Mouse (Mus musculus): ENCODE measurements around the gene Slc44a1.

Slc44a1 gene

GRCm38 (mm10) chr4:53440010-53440815 lies at the start of gene Slc44a1:
Gene Slc44a1 (plus strand): TSS chr4:53440413.
- peak; percentile 93 for DNase-seq (ENCODE audit: low spot score)

- DNase-seq (ENCODE audit: low spot score), result no peak
Measured at GRCm38 (mm10) chr4:53395002-53395401, 45.2 kb upstream of the Slc44a1 start.

- DNase-seq (ENCODE audit: low spot score), result no peak
Measured at GRCm38 (mm10) chr4:53396623-53397192, 43.5 kb upstream of the Slc44a1 start.

DNA sequence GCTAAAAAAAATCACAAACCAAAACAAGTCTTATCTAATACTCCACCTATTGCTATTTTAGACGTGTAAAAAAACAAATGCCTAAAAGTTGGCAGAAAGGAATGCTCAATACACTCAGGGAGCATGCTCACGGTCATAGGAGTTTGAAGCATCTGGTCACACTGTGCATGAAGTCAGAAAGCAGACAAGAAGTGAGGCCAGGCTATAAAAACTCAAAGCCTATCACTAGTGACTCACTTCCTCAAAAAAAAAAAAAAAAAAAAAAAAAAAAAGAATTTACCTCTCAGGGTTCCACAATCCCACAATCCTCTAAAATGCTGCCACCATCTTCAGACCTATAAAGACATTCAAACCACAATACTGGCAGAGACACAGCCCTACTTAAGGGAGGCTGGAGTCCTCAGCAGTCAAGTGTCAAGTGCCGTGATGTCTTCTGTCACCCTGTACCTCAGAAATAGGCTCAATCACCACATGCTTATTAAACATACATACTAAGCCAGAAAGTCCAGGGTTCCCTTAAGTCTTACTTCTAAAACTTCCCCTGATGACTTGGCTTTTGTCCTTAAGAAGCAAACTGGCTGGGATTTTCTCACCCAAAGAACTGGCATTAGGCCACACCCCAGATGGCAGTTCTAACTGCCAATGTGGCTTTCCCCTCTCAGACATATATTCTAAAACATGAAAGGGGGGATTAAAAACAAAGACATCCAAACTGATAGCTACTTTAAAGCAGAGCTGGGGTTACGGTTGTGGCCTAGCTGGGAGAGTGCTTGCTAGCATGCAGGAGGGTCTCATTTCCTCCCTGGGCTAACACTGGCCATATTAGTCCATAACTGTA lies 42.7 kb upstream of the Slc44a1 start:
- no peak for DNase-seq (ENCODE audit: low spot score)

GRCm38 (mm10) chr4:53398561-53398960 lies 41.7 kb upstream of the Slc44a1 start:
- DNase-seq (ENCODE audit: low spot score), result no peak

- DNase-seq (ENCODE audit: low spot score), result no peak
Measured at GRCm38 (mm10) chr4:53399428-53399827, 40.8 kb upstream of the Slc44a1 start.

GRCm38 (mm10) chr4:53403386-53403785 lies 36.8 kb upstream of the Slc44a1 start:
- DNase-seq (ENCODE audit: low spot score), result no peak

GRCm38 (mm10) chr4:53404431-53404925 lies 35.7 kb upstream of the Slc44a1 start:
- no peak for DNase-seq (ENCODE audit: low spot score)

DNA sequence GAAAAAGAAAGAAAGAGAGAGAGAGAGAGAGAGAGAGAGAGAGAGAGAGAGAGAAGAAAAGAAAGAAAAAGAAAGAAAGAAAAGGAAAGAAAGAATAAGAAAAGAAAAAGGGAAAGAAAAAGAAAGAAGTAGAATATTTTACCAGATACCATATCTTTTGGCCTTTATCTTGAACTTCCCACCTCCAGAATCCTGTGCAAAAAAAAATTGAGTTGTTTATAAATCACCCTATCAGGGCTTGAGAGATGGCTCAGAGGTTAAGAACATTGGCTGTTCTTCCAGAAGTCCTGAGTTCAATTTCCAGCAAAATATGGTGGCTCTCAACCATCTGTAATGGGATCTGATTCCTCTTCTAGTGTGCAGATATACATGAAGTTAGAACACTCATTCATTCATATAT lies 33.3 kb upstream of the Slc44a1 start:
- DNase-seq (ENCODE audit: low spot score), result no peak

- DNase-seq (ENCODE audit: low spot score), result no peak
Measured at GRCm38 (mm10) chr4:53408821-53409220, 31.4 kb upstream of the Slc44a1 start.

DNA sequence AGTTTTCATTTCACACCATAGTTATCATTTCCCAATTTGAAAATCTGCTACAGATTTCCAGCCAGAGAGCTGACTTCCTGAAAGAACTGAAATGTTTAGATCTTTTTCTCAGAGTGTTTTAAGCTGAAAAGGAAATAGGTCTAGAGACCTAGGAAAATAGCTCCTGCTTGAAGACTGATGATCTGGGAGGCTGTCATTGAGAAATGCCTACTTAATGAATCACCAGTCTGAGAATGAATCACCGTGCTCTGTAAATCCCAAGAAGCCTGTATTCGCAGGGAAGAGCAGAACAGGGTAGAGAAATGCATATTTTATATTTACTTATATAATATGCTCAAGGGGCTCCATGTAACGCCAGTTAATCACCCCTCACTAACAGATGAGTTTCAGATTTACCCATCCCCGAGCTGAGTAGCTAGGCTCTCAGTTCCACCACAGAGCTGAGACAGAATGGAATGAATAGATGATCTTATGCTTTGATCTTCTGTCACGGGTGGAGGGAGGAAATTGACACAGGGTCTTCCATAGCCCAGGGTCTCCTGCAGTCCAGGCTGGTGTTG lies 30.6 kb upstream of the Slc44a1 start:
- no peak for DNase-seq (ENCODE audit: low spot score)

DNA sequence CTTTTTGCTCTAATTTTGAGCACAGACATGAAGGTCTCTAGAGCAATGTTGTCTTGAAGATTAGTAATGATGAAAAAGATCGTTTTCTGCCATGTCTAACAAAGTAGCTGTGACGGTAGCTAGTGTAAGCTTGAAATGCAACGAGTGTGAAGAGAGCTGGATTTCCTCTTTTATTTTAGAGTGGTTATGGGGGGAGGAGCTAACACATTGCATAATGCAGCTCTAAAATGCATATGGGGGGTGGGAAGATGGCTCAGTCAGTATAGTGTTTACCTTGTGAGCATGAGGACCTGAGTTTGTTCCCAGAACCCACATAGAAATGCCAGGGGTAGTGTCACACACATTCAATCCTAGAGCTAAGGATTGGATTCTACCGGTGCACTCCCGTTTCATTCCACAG lies 29.5 kb upstream of the Slc44a1 start:
- no peak for DNase-seq (ENCODE audit: low spot score)

DNA sequence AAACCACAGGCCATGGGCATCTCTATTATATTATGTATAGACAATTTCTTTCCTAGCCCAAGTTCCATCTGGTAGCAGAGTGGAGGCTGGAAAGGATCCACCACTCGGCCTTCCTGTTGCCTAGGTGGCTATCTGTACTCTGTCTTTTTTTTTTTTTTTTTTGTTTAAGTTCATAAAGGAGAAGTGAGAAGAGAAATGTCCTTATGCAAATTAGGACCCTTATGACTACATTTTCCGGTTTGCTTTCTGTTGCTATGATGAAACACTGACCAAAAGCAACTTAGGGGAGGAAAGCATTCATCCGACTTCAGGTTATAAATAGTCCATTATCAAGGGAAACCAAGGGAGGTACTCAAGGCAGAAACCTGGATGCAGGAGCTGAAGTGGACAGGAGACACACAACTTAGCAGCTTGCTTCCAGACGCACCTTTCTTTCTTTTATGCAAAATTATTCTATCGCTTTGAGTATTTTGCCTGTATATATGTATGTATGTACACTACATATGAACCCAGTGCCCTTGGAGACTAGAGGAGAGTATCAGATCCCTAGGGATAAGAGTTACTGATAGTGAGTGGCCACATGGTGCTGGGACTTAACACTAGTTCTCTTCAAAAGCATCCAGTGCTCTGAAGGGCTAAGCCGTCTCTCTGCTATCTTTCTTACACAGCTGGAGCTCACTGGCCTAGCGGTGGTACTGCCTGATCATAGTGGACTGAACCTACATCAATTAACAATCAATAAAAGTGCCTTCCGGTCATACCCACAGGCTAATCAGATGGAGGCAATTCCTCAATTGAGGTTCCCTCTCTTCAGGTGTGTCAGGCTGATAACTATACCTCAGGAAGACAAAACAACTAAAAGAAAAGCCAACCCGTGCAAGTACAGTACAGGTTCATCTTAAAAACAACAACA lies 28.0 kb upstream of the Slc44a1 start:
- no peak for DNase-seq (ENCODE audit: low spot score)

DNA sequence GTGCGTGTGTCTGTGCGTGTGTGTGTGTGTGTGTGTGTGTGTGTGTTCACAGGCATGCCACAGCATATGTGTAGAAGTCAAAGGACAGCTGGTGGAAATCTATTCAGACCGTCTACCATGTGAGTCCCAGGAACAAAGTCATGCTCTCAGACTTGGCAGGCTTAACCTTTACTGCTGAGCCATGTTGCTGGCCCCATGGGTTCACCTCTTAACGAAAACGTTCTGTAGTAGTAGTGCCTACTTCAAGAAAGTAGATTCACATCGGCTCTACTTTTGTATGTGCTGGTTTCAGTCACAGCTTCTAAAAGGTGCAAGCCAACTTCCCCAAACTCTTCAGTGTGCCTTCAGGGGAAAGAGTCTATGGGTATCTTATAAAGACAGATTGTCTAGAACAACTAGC lies 27.2 kb upstream of the Slc44a1 start:
- no peak for DNase-seq (ENCODE audit: low spot score)

DNA sequence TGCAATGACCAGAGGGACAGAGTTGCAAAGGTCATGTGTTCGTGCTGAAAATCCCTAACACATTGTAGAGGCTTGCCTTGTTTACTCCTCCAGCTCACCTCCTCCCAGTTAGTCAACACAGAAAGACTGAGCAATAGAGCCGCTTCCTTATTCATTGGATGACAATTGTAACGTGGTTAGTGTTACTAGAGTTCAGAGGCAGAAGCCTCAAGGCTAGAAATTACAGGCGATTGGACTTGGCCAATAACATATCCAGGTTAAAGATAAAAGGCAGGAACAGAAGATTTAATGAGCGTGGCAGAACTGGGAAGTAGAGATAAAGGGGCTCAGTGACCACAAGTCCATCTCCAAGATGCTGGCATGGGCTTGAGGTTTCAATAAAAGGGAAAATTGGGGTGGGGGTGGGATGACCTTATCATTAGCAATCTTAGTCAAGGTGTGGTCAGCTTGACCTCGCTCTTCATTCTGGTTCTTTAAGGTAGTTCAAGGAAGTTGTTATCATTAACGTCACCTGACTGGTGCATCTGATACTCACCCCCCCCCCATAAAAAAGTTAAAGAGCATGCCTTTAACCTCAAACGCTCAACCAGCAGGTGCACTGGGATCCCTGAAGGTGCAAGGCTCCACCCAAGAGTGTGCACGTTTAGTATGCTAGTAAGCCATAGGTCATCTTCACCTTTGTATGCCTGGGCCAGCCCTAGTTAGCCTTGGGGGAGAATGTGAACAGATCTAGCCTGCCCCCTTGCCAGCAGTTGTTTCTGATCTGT lies 26.0 kb upstream of the Slc44a1 start:
- DNase-seq (ENCODE audit: low spot score), result no peak

DNA sequence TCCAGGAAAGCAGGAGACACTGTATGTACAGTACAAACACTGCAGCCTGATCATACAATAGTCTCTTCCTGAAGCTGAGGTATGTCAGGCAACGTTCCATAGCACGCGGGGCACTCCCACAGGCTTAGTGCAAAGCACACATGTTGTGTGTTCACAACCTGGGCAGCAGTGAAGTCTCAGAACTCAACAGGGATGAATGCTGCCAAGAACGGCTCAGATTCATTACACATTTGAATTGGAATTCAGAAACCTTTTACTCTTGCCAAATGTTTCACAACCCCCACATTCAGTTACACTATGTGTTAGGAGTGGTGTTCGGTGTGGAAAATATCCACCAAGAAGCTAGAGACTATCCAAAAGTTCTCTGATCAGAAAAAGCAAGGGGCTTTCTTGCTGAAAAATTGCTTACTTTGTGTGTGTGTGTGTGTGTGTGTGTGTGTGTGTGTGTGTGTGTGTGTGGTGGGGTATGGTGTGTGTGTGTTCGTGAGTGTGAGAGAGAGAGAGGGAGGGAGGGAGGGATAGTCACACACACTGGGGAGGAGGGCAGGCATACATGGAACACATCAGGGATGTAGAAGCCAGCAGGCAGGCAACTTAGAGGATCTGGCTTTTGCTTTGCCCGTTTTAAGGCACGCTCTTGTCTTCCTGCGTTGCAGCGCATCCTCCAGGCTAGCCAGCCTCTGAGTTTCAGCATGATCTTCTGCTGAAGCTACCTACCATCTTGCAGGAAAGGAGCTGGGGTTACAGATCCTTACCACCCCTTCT lies 24.2 kb upstream of the Slc44a1 start:
- no peak for DNase-seq (ENCODE audit: low spot score)

DNA sequence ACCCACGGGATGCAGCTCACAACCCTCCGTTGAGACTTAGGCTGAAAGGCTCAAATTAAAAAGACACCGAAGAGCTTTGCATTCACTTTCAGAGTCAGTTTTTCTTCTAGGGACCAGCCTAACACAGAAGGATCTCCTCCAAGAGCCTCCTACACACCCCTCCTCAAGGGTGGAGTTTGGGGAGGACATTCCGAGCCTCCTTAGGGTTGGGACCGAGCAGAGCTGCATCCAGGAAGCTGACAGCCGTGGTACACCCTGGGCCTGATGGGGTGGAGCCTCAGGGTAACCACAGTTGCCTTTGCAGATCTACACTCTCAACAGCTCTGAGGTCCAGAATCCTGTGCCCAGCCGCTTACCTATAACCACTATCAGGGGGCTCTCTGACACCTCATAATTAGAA lies 23.3 kb upstream of the Slc44a1 start:
- DNase-seq (ENCODE audit: low spot score), result no peak

- DNase-seq (ENCODE audit: low spot score), result no peak
Measured at GRCm38 (mm10) chr4:53422799-53423198, 17.4 kb upstream of the Slc44a1 start.

DNA sequence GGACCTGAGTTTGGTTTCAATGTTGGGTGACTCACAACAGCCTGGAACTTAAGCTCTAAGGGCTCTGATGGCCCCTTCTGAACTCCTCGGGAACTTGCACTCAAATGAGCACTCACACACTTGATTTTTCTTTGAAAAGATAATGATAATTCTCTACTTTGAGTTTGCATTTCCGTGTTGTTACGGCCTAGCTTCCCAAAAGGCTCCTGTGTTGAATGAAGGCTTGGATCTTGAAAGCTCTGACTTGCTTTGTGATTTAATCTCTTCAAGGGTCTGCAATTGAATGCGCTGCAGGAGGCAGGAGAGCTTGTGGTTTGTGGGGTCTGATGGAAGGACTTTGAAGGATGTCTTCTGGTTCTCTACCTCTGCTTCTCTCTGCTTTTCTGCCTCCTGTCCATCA lies 13.1 kb upstream of the Slc44a1 start:
- no peak for DNase-seq (ENCODE audit: low spot score)

DNA sequence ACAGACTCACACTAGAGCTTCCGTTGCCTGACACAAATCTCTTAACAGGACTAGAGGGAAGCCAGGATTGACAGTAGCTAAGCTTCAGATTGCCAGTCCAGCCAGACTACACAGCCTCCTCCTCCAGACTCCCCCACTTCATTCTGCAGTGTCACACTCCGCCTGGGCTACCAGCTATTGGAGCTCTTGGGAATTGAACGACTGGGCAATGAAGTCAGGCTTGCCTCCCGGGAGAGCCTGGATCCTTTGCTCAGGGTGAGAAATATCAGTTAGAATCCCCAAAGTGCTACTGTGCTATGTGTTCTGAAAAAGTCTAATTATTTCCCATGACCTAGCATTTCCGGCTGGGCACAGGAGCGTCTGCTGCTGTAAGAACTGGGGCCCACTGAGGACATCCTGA lies 9.7 kb upstream of the Slc44a1 start:
- no peak for DNase-seq (ENCODE audit: low spot score)

All from ovary, postnatal 36 days (tissue).